Comparison of ENCODE assay signal across 14 mouse cellular contexts in the genomic region with DNA sequence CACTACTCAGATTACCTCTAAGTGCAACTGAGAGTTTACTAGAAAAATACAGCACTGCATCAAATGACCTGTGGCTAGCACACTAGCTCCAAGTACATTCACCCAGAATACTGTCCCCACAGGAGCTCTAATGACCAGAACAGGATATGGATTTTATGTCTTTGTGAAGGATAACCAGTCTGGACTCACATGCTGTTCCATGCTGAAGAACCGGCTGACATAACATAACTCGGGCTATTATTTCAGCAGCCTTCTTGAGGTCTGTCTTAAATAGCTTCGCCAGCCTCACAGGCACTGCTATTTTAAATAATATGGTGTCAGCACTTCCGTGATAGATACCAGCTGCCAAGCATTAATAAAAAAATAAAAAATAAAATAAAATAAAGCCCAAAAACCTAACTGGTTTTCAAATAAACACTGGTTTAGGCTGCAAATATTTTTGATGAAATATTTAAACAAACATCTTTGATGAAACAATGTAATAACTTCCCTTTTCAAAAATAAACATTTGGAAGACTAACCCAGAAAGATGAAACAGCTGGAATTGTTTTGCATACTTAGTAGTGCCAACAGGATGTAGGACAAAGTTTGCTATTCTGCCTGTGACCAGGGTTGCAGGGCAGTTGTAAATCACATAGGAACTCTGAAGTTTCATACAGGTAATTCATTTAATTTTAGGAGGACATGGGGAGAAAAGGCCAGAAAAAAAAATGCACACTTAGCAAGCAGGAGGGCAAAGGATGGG.
DNase-seq lines count a peak whose midpoint lies in the region; ATAC-seq and TF ChIP-seq lines count a peak whose summit lies in the region.
"Had no signal": no experiment of that assay in that cellular context is flagged by ENCODE, and none has a peak within 500 bp of the region (broad histone marks: within the 10 kb centered on the region; RNA-seq: fewer than 3 reads in every experiment).

No protein-coding gene starts in this region.

- TF ChIP-seq EP300 in MEL (IDR thresholded peaks at IDR 0.05; ENCODE audit: low read depth in 1 of 2, low read length in 2 of 2), result no peak

- peak; percentile 2 for DNase-seq in hindbrain, embryonic 10.5 days (ENCODE audit: low spot score)
- no peak for DNase-seq in MEL (ENCODE audit: low read depth, low spot score)
- peak; percentile 42 for DNase-seq in embryo, embryonic 11 days
- DNase-seq in gastrocnemius, postnatal 10 days, result no peak
- no peak for DNase-seq in urinary bladder, postnatal 36 days (ENCODE audit: low spot score in 2 of 2)
- DNase-seq: layer of hippocampus, postnatal 36 days had no signal

- H3K4me2 ChIP-seq in hindbrain, embryonic 12.5 days (replicated peaks), result no peak overlapping the region
- no peak overlapping the region for H3K4me2 ChIP-seq in limb, embryonic 13.5 days (replicated peaks)
- no peak overlapping the region for H3K4me2 ChIP-seq in forebrain, embryonic 16.5 days (ENCODE audit: low read length)
- H3K4me2 ChIP-seq: neural tube, embryonic 13.5 days had no signal

- no peak overlapping the region for H3K9ac ChIP-seq in hindbrain, embryonic 12.5 days
- no peak overlapping the region for H3K9ac ChIP-seq in MEL (ENCODE audit: control insufficient read depth, low read depth, low read length, poor library complexity, severe bottlenecking)
- no peak overlapping the region for H3K9ac ChIP-seq in limb, embryonic 13.5 days
- H3K9ac ChIP-seq in forebrain, embryonic 16.5 days (replicated peaks; ENCODE audit: low read depth, low read length), result no peak overlapping the region
- H3K9ac ChIP-seq: liver, embryonic 14.5 days; neural tube, embryonic 13.5 days had no signal

- TF ChIP-seq RAD21 in MEL (IDR thresholded peaks at IDR 0.05; ENCODE audit: low read depth, low read length), result no peak

- no peaks in the 10 kb centered on the region for H3K79me2 ChIP-seq in MEL (ENCODE audit: control insufficient read depth, insufficient read depth, low read length, poor library complexity)

- 74% methylated on average over 4 of the region's 4 CpGs for WGBS in hindbrain, embryonic 10.5 days
- 66% methylated on average over 4 of the region's 4 CpGs for WGBS in hindbrain, embryonic 12.5 days
- WGBS in limb, embryonic 13.5 days, result 17% methylated on average over 4 of the region's 4 CpGs
- WGBS in forebrain, embryonic 16.5 days, result 76% methylated on average over 4 of the region's 4 CpGs

- TF ChIP-seq CTCF in MEL (IDR thresholded peaks at IDR 0.05 in 2 of 3, conservative IDR thresholded peaks at IDR 0.05 in 1 of 3; ENCODE audit: control insufficient read depth in 1 of 3, insufficient read depth in 1 of 3, low read depth in 2 of 3, low read length in 3 of 3, poor library complexity in 1 of 3, severe bottlenecking in 1 of 3), result no peak

- H3K36me3 ChIP-seq in hindbrain, embryonic 10.5 days, result no peaks in the 10 kb centered on the region
- no peaks in the 10 kb centered on the region for H3K36me3 ChIP-seq in hindbrain, embryonic 12.5 days
- H3K36me3 ChIP-seq in MEL (ENCODE audit: control insufficient read depth in 1 of 2, insufficient read depth in 2 of 2, low read length in 2 of 2), result peaks cover 0 to 17% of the 10 kb centered on the region in 2 experiments; a peak in 2 of 4 replicates
- H3K36me3 ChIP-seq in limb, embryonic 13.5 days, result no peaks in the 10 kb centered on the region
- no peaks in the 10 kb centered on the region for H3K36me3 ChIP-seq in forebrain, embryonic 16.5 days (ENCODE audit: control insufficient read depth, insufficient read depth)
- H3K36me3 ChIP-seq: forebrain, embryonic 10.5 days; neural tube, embryonic 13.5 days had no signal

- TF ChIP-seq POLR2A in MEL (IDR thresholded peaks at IDR 0.05; ENCODE audit: control insufficient read depth in 1 of 2, insufficient read depth in 1 of 2, low read depth in 1 of 2, low read length in 2 of 2, poor library complexity in 1 of 2), result no peak

- H3K27ac ChIP-seq in hindbrain, embryonic 10.5 days, result no peak overlapping the region
- H3K27ac ChIP-seq in hindbrain, embryonic 12.5 days, result no peak overlapping the region
- peak overlapping the region; percentile 40; the same call in 1 of the 2 replicates for H3K27ac ChIP-seq in MEL (ENCODE audit: control insufficient read depth, low read depth, low read length)
- H3K27ac ChIP-seq in limb, embryonic 13.5 days, result no peak overlapping the region
- no peak overlapping the region for H3K27ac ChIP-seq in forebrain, embryonic 16.5 days (ENCODE audit: low read length)
- H3K27ac ChIP-seq: forebrain, embryonic 10.5 days; liver, embryonic 14.5 days; neural tube, embryonic 13.5 days had no signal

- no peaks in the 10 kb centered on the region for H3K4me1 ChIP-seq in hindbrain, embryonic 10.5 days (replicated peaks)
- H3K4me1 ChIP-seq in hindbrain, embryonic 12.5 days, result peaks cover 4% of the 10 kb centered on the region; the same call in 1 of the 2 replicates
- peaks cover 6 to 7% of the 10 kb centered on the region in 2 experiments for H3K4me1 ChIP-seq in MEL (ENCODE audit: control insufficient read depth in 1 of 2, insufficient read depth in 2 of 2, low read length in 2 of 2)
- H3K4me1 ChIP-seq in limb, embryonic 13.5 days, result peaks cover 5% of the 10 kb centered on the region; the same call in 1 of the 2 replicates
- no peaks in the 10 kb centered on the region for H3K4me1 ChIP-seq in forebrain, embryonic 16.5 days (replicated peaks; ENCODE audit: control insufficient read depth, insufficient read depth, low read length)
- H3K4me1 ChIP-seq: forebrain, embryonic 10.5 days had no signal

- no peaks in the 10 kb centered on the region for H3K27me3 ChIP-seq in hindbrain, embryonic 10.5 days (ENCODE audit: insufficient read depth, poor library complexity, severe bottlenecking)
- no peaks in the 10 kb centered on the region for H3K27me3 ChIP-seq in hindbrain, embryonic 12.5 days
- H3K27me3 ChIP-seq in MEL (ENCODE audit: control insufficient read depth in 1 of 2, insufficient read depth in 2 of 2, low read length in 2 of 2), result no peaks in the 10 kb centered on the region
- H3K27me3 ChIP-seq in limb, embryonic 13.5 days, result no peaks in the 10 kb centered on the region
- no peaks in the 10 kb centered on the region for H3K27me3 ChIP-seq in forebrain, embryonic 16.5 days (replicated peaks; ENCODE audit: control insufficient read depth, insufficient read depth, low read length)
- H3K27me3 ChIP-seq: neural tube, embryonic 13.5 days; Patski had no signal

- H3K4me3 ChIP-seq in hindbrain, embryonic 10.5 days, result no peak overlapping the region
- H3K4me3 ChIP-seq in hindbrain, embryonic 12.5 days, result no peak overlapping the region
- no peak overlapping the region for H3K4me3 ChIP-seq in MEL (ENCODE audit: control insufficient read depth in 1 of 2, insufficient read depth in 1 of 2, low read depth in 2 of 2, low read length in 2 of 2)
- no peak overlapping the region for H3K4me3 ChIP-seq in limb, embryonic 13.5 days
- H3K4me3 ChIP-seq in forebrain, embryonic 16.5 days (replicated peaks; ENCODE audit: low read length), result no peak overlapping the region
- H3K4me3 ChIP-seq: forebrain, embryonic 10.5 days; neural tube, embryonic 13.5 days had no signal

- no peak for ATAC-seq in hindbrain, embryonic 12.5 days (ENCODE audit: low FRiP score)
- peak; percentile 81 for ATAC-seq in limb, embryonic 13.5 days (ENCODE audit: low FRiP score, low read depth)
- ATAC-seq in forebrain, embryonic 16.5 days, result no peak
- ATAC-seq: intestine, embryonic 16.5 days; Patski had no signal

- no peaks in the 10 kb centered on the region for H3K9me3 ChIP-seq in hindbrain, embryonic 10.5 days
- H3K9me3 ChIP-seq in hindbrain, embryonic 12.5 days (replicated peaks), result no peaks in the 10 kb centered on the region
- H3K9me3 ChIP-seq in MEL (replicated peaks; ENCODE audit: insufficient read depth, low read length), result no peaks in the 10 kb centered on the region
- no peaks in the 10 kb centered on the region for H3K9me3 ChIP-seq in limb, embryonic 13.5 days
- H3K9me3 ChIP-seq in forebrain, embryonic 16.5 days (ENCODE audit: control insufficient read depth, low read length), result no peaks in the 10 kb centered on the region
- H3K9me3 ChIP-seq: forebrain, embryonic 10.5 days; neural tube, embryonic 13.5 days had no signal

TF ChIP-seq in MEL, 35 proteins besides CTCF, POLR2A, EP300 and RAD21:
- TF ChIP-seq NRF1 (IDR thresholded peaks at IDR 0.05; ENCODE audit: insufficient read depth, low read depth, low read length, poor library complexity, severe bottlenecking) (no peak), SMC3 (IDR thresholded peaks at IDR 0.05; ENCODE audit: low read depth, low read length) (no peak), MYC (IDR thresholded peaks at IDR 0.05; ENCODE audit: low read depth, low read length) (no peak), MEF2A (IDR thresholded peaks at IDR 0.05; ENCODE audit: extremely low read depth, insufficient replicate concordance, low read depth, low read length, poor library complexity, severe bottlenecking) (no peak), MAZ (IDR thresholded peaks at IDR 0.05; ENCODE audit: low read depth, low read length) (no peak), POLR2AphosphoS2 (IDR thresholded peaks at IDR 0.05; ENCODE audit: low read length) (no peak), ZC3H11A (IDR thresholded peaks at IDR 0.05; ENCODE audit: low read depth, low read length) (no peak), CHD2 (IDR thresholded peaks at IDR 0.05; ENCODE audit: low read length) (no peak), JUND (IDR thresholded peaks at IDR 0.05; ENCODE audit: low read depth, low read length) (no peak), UBTF (IDR thresholded peaks at IDR 0.05; ENCODE audit: borderline replicate concordance, insufficient read depth, low read depth, low read length) (no peak), GABPA (IDR thresholded peaks at IDR 0.05; ENCODE audit: low read depth, low read length) (no peak)

Comparison
In these comparisons a context has a peak if more than half of its experiments do, and no peak if none do; other contexts are left out.
1. DNase-seq: peak in hindbrain, embryonic 10.5 days (single experiment) and embryo, embryonic 11 days (single experiment); none in MEL (single experiment), gastrocnemius, postnatal 10 days (single experiment) and urinary bladder, postnatal 36 days (0 of 2).